Mouse (Mus musculus) mouse trophoblast stem cell (cell line): ENCODE results near the gene Cct6b.

Experiments
- in situ Hi-C, 2 experiments: fragments of 300-500 bp; cut with MseI, MboI; formaldehyde crosslinking; loops; 2 replicates in 1 of 2; 3 replicates in 1 of 2; pipeline ENCODE4 v1.15.1; 2025

The Cct6b gene

DNA sequence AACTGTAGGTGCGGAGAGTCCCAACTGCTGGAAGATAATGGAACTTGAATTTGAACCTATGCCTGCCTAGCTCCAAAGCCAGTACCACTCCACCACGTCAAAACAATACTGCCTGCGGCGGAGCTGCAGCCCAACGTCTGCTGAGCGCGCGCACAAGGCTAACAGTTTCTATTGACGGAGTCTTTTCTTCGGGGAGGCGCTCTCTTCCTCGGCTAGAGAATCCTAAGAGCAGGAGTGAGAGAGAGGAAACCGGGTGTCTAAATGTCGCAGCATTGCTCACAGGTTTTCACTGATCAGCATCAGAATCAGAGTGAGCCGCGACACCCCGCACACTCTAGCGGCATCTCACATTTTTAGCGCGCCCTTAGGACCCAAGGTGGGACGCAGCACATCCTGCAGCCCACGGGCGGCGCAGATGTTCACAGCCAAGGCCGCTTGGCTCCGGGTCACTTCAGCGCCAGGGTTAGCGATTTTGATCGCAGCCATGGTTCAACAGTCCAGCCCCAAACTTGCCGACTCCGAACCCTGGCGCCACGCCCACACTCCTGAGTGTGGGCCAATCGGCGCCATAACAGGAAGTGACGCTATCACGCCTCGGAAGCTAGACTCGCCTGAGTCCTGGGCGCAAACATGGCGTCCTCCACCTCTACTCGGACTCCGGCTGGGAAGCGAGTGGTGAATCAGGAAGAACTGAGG, at the start of gene Cct6b, which contains the start of gene Zfp830:
Gene Cct6b, minus strand, starts transcription at position 580 of the 696 bp plus-strand sequence.
Gene Zfp830, plus strand, starts transcription at position 604 of the 696 bp plus-strand sequence.
- in situ Hi-C loops, result no loop called here

DNA sequence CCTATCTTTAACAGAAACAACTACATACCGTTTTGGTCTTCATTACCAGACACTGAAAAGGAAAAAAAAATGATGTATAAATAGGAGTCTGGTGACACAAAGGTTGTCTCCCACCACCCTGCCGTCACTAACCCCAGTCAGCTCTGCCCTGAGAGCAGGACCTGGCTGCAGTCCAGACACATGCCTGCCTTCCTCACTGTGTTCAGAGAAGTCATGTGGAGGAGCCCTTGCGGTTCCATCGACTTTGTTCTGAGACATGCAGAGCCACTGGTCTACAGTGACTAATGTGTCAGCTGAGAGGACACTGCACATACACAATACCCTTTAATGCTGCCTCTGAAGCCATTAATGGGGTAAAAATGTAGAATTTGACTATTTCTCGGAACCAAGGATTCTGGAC, 44.4 kb upstream of the Cct6b start:
- in situ Hi-C loops, result no loop called here

DNA sequence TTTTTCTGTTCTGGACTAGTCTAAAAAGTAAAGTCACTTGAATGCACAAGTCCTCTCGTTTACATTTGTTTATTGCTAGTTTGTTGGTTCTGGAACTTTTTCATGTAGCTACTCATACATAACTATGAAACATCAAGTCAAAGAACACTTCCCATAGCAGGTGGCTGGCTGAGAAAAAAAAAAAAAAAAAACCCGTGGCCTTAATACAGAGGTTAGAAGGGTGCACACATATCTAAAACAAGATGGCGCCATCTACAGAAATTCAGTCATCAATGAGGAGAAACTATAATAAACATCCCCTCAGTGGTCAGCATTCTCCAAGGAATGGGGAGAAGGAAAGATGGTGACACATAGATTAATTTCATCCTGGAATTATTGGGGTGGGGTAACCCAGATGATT, 43.2 kb upstream of the Cct6b start:
- in situ Hi-C loops, result no loop called here

DNA sequence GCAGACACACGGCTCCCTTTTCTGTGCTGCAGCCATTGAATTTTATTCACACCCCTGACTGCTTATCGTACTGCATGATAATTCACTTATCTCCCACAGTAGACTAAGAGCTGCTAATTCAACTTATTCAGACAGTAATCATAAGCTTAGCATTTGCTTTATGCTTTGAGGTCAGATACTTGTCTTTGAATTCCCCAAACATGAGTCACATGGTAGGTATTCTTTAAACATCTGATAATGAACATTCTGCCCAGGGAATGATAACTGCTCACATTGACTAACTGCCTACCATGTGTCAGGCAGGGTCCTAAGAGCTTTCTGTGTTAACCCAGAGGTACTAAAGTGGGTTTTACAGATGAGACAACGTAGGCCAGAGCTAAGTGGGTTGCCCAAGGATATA, 42.5 kb upstream of the Cct6b start:
- in situ Hi-C loops, result no loop called here

DNA sequence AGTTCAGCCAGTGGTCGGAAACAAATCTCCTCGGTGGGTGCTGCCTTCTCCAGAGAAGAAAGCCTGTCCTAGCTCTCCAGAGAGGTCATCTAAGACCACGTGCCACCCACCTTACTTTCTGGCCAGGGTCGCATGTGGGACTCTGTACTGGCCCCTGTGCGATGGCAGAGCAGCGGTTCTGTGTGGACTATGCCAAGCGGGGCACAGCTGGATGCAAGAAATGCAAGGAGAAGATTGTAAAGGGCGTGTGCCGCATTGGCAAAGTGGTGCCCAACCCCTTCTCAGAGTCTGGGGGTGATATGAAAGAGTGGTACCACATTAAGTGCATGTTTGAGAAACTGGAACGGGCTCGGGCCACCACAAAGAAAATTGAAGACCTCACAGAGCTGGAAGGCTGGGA, 19.3 kb upstream of the Cct6b start:
- in situ Hi-C loops, result no loop called here

DNA sequence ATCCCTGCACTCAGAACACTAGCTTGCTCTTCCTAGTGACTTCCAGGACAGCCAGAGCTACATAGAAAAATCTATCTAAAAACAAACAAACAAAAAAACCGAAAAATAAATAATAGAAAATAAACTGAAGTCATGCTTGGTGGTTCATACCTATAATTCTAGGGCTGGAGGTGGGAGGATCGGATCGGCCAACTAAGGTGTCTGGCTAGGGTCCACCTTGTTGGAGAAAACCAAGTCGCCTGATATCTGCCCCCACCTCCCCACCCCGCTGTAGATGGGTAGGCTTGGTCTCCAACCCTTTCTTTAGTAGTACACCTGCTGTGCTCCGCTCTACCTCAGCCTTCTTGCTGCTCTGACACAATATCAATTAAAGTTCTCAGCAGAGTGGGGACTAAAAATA, 18.1 kb upstream of the Cct6b start:
- in situ Hi-C loops, result no loop called here

DNA sequence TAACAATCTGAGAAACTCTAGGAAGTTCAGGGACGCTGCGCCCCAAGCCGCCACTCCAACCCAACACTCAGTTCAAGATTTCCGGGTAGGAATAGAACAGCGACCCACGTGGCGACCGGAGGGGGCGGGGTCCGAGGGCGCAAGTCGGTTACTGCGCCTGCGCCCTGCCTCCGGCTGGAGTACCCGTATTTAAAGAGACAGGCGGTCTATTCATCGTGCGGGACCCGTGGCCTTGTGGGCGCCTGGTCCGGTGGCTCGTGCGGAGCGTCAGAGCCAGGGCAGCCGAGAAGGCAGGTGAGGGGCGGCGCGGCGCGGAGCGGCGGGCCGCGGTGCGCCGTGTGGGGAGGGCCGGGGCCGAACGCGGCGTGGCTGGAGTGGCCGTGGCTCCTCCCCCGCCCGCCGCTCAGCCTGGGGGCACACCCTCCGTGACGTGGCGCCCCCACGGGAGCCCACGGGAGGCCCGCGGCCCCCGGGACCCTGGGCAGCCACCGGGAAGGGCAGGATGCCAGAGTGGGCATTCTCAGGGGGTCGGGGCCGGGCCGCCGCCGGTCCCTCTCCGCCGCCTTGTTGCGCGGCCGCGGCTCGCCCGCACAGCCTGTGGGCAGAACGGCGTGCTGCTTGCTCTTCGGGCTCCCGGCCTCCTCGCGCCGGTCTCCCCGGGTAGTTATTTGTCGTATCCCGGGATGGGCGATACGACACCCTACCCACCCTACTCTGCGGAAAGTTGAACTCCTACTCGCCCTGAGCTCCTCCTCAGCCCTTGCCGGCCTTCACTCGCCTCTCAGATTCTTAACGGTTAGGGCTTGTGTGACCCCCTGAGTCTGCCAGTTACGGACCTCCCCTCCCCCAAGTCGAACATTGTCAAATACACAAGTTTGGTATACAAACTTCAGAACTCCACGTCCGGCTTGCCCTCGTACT, 17.1 kb upstream of the Cct6b start, which contains the start of gene Lig3:
Gene Lig3, plus strand, starts transcription at position 126 of the 921 bp plus-strand sequence.
- in situ Hi-C loops, result no loop called here

DNA sequence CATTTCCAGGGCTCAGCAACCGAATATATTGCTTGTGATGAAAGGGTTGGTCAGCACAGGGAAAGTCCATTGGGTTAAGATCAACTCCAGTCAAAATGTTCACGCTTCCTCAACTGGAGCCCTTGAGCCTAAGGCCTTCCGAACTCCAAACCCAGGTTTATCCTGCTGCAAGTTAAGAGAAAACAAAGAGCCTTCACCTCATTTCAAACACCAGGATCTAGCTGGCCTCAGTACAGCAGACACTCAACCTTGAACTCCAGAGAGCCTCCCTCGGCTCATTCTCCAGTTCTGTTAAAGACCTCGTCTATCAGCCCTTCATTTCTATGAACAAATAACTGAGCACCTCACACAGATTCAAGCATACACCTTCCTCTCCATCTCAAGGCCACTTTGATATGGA, 16.0 kb upstream of the Cct6b start:
- in situ Hi-C loops, result no loop called here

DNA sequence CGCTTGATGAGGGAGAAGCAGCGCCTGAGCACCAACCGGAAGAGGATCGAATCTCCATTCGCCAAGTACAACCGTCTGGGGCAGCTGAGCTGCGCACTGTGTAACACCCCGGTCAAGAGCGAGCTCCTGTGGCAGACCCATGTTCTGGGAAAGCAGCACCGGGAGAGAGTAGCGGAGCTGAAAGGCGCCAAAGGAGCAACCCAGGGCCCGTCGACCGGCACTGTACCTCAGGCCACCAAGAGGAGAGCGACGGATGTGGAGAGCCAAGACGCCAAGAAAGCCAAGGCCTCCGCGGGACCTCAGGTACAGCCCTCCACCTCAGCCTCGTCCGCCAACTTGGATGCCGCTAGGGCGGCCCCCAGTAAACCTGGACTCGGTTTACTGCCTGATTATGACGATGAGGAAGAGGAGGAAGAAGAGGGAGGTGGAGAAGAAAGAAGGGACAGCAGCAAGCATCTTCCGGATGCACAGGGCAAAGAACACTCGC, 360 bp upstream of the Cct6b start:
- in situ Hi-C loops, result no loop called here

DNA sequence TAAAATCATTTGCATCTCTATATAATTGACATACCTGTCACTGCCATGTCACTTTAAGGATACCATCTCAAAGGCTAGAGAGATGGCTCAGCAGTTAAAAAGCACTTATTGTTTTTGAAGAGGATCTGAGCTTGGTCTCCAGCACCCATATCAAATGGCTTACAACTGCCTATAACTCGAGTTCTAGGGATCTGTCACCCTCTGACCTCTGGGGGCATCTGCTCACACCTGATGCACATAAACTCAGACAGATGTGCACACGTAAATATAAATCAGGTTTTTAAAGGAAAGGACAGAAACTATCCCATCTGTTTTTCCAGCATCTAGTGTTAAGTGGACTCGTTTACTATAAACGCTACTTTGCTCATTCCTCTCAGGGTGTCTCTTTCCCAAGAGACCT, 860 bp downstream of the Cct6b start:
- in situ Hi-C loops, result no loop called here

DNA sequence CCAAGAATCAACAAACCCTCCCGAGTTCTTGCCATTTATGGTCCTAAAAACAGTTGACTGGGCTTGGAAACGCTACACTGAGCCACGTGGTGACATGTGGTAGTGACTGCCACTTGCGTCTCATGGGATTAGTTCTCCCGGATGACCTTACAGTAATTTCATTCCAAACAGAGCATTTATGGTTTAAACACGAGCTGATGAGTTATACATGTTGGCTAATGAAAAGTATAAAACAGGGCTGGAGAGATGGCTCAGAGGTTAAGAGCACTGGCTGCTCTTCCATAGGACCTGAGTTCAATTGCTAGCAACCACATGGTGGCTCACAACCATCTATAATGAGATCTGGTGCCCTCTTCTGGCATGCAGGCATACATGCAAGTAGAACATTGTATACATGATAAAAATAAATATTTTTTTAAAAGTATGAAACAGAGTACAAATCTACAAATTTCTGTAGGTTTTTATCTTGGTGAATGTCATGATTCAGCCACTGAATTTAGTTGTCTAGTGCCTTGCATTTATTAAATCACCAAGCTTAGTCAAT, 1.8 kb downstream of the Cct6b start:
- in situ Hi-C loops, result no loop called here

DNA sequence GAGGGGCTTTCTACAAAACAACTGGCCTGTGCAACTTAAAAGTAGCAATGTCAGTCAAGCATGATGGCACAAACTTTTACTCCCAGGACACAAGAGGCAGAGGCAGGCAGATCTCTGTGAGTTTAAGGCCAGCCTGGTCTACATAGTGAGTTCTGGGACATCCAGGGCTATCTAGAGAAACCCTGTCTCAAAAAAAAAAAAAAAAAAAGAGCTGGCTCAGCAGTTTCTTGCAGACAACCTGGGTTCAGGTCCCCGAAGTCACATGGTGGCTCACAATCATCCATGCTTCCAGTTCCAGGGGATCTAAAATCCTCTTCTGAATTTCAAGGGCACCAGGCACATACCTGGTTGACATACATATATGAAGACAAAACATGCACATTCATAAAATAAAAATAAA, 8.2 kb downstream of the Cct6b start:
- in situ Hi-C loops, result no loop called here

DNA sequence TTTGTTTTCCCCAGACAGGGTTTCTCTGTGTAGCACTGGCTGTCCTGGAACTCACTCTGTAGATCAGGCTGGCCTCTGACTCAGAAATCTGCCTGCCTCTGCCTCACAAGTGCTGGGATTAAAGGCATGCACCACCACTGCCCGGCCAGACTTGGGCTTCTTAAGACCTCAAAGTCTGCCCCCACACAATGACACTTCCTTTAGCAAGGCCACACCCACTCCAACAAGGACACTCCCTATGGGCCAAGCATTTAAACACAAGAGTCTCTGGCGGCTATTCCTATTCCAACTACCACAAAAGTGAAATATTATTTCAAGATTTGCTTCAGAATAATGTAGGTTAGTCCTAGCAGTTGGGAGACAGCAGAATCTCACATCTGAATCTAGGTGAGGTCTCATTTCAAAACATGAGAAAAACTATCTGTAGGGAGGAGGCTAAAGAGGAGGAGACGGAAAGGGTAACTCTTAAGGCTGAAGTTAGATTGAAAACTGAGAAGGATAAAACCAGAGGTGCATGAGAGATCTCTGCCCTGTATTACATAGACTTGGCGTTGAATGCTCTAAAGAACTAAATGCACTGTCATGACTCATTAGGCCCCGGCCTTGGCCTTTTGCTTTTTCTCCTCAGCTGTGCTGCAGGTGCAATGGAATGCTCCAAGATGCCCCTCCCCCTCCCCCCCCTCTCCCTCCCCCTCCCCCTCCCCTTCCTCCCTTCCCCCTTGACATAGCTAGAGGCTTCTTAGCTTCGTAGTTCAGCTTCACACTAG, 11.6 kb downstream of the Cct6b start:
- in situ Hi-C loops, result no loop called here

DNA sequence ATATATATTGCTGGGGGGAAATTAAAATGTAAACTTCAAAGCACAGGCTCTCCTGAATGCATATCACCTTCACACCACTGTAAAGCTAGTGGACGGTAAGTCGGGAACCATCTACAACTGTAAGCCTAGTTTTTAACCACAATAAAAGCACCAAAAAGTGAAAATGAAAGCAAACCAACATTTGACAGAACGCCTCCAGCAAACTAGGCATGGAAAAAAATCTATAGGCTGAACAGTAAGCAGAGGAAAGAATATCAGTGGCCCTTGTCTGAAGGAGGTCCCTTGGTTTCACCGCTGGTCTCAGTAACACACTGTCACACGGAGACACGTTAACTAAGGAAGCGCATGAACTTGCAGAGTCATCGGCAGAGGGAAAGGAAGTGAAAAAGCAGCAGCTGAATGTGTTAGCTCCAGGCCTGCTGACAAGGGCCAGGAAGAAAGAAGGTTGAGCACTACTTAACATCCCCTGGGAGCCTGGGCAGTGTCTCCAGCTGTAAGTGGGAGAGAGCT, 17.2 kb downstream of the Cct6b start:
- in situ Hi-C loops, result no loop called here

DNA sequence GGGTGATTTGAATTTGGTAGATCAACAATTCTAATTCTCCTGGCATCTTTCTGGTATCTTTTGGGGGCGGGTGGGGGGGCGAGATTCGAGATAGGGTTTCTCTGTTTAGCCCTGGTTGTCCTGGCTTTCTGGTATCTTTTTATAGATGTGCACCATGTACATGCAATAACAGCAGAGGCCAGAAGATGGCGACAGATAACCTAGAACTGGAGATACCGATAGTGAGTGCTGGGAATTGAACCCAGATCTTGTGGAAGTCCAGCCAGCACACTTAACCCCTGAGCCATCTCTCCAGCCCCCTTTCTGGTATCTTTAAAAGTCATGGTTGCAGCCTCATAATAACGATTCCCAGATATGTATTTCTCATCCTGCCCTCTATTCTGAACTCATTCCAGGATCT, 18.0 kb downstream of the Cct6b start:
- in situ Hi-C loops, result no loop called here

DNA sequence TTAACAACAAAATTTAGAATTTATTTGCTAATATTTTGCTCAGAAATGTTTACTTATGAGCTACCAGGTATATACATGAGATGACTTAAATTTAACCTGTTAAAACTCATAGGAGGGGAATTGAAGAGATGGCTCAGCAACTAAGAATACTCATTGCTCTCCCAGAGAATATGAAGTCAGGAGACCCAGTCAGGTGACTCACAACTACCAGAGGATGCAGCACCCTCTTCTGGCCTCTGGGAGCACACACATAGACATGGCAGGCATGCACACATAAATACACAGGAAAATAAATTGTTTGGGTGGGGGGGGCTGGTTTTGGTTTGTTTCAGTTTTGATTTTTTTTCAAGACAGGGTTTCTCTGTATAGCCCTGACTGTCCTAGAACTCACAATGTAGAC, 25.1 kb downstream of the Cct6b start:
- in situ Hi-C loops, result loop anchor here (10.0 kb wide), 1 partner anchor 504 kb away; no protein-coding TSS in a partner anchor

DNA sequence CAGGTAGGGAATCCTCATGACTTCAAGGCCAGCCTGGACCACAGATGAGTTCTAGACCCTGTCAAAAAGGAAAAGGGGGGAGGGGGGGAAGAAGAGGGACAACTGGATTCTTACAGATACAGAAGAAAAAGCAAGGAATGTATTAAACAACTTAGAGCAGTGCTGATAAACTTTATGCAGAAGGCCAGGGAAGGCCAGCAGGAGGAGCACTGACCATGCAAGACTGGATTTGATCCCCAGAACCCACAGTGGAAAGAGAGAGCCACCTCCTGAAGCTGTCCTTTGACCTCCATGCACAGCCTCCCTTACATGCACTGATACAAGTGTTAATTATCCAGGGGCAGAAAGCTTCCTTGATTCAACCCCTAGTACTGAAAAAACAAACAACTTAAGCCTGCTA, 29.9 kb downstream of the Cct6b start:
- in situ Hi-C loops, result loop anchor here (10.0 kb wide), 1 partner anchor 499 kb away; no protein-coding TSS in a partner anchor

DNA sequence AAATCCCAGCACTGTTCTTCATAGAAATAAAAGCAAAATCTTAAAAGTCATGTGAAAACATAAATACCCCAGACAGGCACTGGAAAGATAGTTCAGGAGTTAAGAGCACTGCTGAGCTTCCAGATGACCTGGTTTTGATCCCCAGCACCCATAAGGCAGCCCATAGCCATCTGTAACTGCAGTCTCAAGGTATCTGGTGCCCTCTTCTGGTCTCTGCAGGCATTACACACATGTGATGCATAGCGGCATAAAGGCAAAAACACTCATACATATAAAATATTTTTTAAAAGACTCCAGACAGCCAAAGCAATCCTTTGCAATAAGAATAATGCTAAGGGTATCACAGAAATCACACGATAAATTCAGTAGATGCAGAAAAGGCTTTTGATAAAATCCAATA, 37.3 kb downstream of the Cct6b start:
- in situ Hi-C loops, result no loop called here

DNA sequence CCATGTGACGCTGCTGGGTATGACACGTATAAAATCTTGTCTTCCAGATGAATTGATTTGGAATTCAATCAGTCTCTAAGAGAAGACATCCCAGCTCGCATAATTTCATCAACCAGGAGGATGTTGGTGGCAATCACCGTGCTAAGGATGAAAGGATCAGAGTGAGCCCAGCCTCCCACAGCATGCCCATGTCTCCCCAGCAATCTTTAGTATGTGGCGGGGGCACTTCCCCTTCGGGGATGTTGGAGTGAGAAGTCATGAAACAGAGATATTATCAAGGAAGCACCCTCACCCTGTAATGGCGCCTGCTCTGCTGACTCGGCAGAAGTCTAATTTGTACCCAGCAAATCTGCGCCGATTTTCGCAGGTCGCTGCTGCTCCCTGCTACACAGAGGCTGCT, 44.8 kb downstream of the Cct6b start:
- in situ Hi-C loops, result no loop called here

DNA sequence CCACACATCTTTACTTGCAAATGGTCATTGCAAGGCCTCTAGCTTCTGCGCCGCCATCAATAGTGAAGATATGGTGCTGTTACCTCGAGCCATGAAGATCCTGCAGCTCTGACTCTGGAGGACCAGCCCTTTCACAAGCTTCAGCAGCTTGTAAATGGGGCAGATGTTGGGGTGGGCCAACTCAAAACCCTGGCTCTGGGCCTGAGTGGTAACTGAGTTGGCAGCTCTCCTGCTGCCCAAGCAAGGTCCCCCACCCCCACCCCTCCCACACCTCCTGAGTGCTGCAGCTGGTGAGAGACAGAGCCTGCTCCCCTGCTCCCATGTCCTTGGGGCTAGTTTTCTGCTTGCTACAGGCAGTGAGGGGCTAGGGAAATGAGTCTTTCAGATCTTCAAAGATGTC, 51.4 kb downstream of the Cct6b start:
- in situ Hi-C loops, result no loop called here

DNA sequence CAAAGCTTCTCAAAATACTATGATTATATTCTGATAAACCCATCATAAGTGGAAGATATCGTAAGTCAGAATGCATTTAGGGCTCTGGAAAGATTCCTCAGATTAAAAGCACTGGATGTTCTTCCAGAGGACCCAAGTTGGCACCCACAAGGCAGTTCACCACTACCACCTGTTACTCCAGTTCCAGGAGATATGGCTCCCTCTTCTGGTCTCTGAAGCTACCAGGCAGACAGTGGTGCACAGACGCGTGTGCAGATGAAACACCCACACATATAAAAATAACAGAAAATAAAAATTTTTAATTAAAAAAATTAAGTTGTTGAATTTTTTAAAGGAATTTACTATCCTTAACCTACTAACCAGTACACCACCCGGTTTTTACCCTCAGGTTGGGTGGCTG, 55.2 kb downstream of the Cct6b start:
- in situ Hi-C loops, result no loop called here
